Mouse (Mus musculus) left cerebral cortex, postnatal 25 days (tissue): ENCODE measurements around the gene Grik4. TPM values are rescaled to one million over a fixed set of nuclear protein-coding genes. Genes with fewer than 3 reads are reported as not detected.
A peak's percentile ranks its signal among the peaks of the same experiment; 100 is the strongest.

Experiments used
- DNase-seq, 2 experiments: peaks; one replicate each; pipeline ENCODE4 v3.0.0; 2022; ENCODE audit warnings: low spot score in 2 of 2, mixed read lengths in 1 of 2
- intact Hi-C: fragments of 180-260 bp; cut with DNase I; formaldehyde crosslinking; loops from one replicate; pipeline ENCODE4 v1.15.1; 2025
- total RNA-seq, 2 experiments: library from RNA; stranded (reverse); gene quantifications; 2 replicates each; pipeline ENCODE4 v1.2.3; 2021

Gene Grik4
- total RNA-seq, 2 experiments from 2014 or later = 17.7 to 18.5 TPM

GRCm38 (mm10) chr9:42550116-42550515 is 394.2 kb downstream of the Grik4 start:
- intact Hi-C loops = loop anchor here (1.0 to 10.0 kb wide), 4 partner anchors 197 to 394 kb away; partner anchors contain the start of gene Grik4

GRCm38 (mm10) chr9:42548981-42549380 is 395.3 kb downstream of the Grik4 start:
- intact Hi-C loops = loop anchor here (5.0 kb wide), 1 partner anchor 162 kb away; no protein-coding TSS in a partner anchor
- DNase-seq = peak in 1 of 2 experiments; percentile 22

More at GRCm38 (mm10) chr9:42550116-42550515, 394.2 kb downstream of the Grik4 start:
- peak; percentile 65 to 84 for DNase-seq

DNA sequence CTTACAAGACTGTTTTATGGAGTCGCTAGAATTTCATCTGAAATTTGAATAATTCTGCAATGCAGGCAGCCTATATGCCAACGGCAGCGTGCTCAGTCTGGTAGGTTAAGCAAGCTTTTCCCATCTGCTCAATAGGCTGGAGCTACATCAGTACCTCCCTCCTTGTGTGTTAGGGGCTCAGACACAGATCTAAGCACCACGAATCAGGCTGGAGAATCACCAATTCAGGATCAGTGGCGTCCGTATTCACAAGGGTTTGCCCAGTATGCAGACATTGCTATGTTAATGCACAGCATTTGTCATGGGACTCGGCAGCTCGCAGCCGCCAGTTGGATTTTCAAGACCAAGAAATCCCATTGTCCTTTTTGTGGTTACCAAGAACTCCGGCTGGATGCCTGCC is 399.8 kb downstream of the Grik4 start:
- DNase-seq = peak in 1 of 2 experiments; percentile 18
- intact Hi-C loops = no loop called here

GRCm38 (mm10) chr9:42533491-42533890 is 410.8 kb downstream of the Grik4 start:
- no peak for DNase-seq
- intact Hi-C loops = no loop called here

DNA sequence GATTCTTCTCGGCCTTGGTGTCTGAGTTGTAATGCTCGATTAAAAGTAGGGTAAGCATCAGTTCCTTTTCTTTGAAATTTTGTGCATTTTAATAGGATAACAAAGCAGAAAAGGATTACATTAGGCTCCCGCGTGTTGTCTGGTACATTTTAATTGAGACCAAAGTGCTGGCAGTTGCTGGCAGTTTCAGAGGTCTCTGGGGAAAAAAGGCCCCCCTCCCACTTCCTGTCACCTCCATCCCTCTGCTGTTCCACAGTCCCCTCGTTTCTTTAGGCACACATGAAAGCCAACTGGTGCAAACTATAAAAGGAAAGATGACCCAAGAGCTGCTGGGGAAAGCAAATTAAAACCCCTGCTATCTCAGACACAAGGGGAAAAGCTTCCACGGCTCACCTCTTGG is 411.3 kb downstream of the Grik4 start:
- intact Hi-C loops = no loop called here

DNA sequence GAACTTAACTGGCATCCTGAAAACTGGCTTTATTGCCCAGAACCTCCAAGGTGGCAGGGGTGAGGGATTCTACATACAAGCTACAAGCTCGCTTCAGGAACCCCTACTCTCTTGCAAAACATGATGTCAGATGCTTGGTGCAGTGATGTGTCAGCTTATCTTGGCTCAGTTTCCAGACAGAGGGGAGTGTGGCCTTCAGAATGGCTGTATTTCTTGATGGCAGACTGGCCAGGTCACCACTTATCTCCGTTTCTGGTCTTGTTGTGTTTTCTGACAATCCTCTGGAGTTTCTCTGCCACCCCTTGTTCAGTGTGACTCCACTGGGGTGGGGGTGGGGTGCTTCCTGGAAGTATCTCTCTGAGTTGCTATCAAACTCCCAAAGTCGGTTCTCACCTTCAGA is 412.3 kb downstream of the Grik4 start:
- no peak for DNase-seq
- intact Hi-C loops = no loop called here

More for the DNA sequence above, 411.3 kb downstream of the Grik4 start:
- no peak for DNase-seq

DNA sequence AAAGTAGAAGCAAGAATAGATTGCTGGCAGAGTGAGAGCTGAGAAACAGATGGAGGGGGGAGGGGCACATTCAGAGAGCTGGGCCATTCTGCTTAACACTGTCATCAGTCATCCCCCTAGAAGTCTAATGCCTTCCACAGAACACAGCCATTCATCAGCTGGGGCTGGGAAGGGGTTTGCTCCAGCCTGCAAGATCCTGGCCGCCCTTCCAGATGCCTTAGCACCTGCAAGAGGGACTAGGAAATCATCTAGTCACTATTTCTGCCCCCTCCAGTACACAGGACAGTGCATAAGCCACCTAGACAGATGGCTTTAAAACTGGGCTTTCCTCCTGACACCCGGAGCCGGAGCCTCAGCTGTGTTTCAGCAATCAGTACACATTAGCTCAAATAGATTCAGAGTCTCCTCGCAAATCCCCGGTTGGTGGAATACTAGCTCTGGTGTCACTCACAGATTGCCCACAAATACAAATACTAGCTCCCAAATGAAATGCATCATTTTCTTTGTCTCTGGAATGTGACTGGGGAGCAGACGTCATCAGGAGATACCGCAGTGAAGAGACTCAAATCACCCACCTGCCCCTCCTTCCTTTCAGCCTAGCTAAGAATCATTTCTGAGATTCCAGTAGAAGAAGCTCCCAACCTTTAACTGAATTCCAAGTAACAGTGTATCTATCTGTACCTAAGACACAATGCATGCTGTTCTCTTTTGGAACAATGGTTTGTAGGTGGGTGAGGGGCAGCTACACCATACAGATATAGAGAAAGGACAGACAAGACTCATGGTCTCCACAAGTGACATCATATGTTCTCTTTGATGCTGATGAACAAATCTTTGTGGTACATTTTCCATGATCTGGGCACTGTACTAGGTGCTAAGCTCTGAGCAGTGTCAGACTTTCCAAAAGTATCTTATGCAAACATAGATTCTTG is 413.8 kb downstream of the Grik4 start:
- intact Hi-C loops = no loop called here
- DNase-seq = peak; percentile 43 to 66

GRCm38 (mm10) chr9:42520587-42521084 is 423.7 kb downstream of the Grik4 start:
- intact Hi-C loops = no loop called here
- DNase-seq = peak; percentile 35 to 59

DNA sequence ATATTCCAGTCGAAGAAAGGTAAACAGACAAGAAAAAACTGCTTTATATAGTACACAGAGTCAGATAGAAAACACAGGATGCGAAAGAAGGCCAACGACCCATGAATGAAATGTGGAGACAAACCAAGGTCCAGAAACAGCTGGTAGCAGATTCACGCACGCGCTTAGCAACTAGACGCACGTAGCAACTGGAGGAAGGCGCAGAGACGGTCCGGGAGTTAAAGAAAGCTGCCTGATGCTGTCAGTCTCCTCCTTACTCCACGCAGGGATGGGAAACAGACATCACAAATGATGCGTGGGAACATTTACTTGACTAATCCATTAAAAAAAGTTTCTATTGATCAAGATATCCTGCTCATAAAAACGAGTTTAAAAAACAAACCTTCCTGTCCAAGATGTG is 426.1 kb downstream of the Grik4 start:
- DNase-seq = no peak
- intact Hi-C loops = no loop called here

DNA sequence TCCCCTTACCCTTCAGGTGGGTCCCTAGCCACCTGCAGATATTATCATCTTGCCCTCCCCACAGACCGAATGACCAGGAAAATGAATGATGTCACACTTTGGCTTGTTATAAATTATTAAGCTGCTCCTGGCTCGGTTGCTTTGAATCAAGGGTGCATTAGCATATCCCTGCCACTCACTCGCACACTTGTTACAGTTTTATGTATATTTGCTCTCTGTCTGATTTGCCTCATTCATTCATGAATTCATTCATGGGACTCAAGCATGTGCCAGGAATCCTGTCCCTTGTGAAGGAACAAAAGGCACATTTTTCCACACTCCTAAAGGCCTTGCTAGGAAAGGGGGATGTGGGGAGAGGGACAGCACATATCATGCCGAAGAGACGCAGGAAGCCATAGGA is 431.1 kb downstream of the Grik4 start:
- DNase-seq = no peak
- intact Hi-C loops = no loop called here

DNA sequence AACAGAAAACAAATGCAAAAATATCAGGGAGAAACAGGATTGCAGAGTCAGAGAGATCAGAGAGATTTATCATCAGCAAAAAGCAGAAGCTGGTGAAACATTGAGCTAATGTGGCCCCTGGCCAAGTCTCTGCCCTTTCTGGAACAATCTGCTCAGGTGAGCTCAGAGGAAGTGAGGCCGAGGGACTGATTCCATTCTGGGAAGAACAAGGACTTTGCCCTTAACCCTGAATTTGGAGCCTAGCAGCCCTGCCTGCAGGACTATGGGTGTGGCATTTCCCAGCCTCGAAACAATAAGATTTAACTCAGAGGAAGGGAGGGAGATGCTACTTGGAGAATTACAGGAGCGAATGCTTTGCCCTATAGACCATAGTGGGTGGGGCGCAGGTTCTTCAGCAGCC is 432.0 kb downstream of the Grik4 start:
- no peak for DNase-seq
- intact Hi-C loops = no loop called here

DNA sequence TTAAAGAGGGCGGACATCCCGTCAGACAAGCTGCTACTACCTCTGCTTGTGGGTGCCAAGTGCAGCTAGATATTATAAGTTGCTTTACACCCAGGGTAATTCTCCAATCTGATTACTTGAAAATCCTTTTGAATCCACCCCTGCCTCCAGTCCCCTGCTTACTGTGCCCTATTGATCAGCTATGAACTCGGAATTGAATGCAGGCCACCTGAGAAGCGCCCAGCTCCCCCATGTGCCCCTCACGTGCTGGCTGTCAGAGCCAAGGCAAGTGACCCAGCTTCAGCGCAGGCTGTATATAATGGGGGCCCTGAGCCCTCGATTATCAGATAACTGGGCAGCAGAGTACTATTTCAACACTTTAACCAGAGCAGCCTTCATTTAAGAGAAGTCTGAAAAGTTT is 436.1 kb downstream of the Grik4 start:
- no peak for DNase-seq
- intact Hi-C loops = no loop called here

DNA sequence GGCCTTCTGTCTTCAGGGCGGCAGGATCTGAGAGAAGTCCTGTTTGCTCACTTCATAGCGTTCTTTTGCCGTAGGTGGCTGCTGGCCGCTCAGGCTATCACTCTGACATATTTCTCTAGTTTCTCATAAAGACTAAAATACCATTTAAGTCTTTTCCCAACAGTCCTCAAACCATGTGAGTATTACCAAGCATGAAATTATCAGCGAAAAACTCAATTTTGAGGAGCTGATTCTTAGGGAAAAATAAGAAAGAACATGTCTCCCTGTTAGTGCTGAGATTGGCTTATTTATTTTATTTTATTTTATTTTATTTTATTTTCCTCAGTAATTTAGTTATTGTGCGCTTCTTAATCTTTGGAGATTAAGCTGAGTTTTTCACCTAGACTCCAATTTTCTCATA is 436.6 kb downstream of the Grik4 start, which contains the start of gene Tbcel:
Gene Tbcel, minus strand, starts transcription at position 101 of the 400 bp plus-strand sequence.
- no peak for DNase-seq
- intact Hi-C loops = no loop called here

GRCm38 (mm10) chr9:42507022-42507421 is 437.3 kb downstream of the Grik4 start:
- DNase-seq = no peak
- intact Hi-C loops = no loop called here

GRCm38 (mm10) chr9:42504971-42505510 is 439.3 kb downstream of the Grik4 start:
- intact Hi-C loops = no loop called here
- DNase-seq = no peak

GRCm38 (mm10) chr9:42504559-42504958 is 439.7 kb downstream of the Grik4 start:
- intact Hi-C loops = no loop called here
- DNase-seq = no peak

DNA sequence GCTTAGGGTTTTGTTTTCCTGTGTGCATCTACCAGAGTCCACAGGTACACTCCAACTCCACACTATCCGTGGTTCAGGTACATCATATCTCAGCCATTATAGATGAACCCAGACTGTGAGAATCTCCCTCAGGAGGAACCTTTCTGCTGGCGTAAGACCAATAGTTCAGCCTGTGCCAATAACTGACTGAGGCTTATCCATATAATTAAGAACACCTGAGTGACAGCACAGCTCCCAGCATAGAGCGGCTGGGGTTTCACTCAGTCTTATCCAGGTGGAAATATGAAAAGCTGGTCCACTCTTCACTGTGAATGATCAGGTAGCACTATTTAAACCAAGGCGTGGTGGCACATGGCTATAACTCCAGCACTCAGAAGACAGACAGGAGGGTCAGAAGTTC is 440.6 kb downstream of the Grik4 start:
- intact Hi-C loops = no loop called here
- no peak for DNase-seq

DNA sequence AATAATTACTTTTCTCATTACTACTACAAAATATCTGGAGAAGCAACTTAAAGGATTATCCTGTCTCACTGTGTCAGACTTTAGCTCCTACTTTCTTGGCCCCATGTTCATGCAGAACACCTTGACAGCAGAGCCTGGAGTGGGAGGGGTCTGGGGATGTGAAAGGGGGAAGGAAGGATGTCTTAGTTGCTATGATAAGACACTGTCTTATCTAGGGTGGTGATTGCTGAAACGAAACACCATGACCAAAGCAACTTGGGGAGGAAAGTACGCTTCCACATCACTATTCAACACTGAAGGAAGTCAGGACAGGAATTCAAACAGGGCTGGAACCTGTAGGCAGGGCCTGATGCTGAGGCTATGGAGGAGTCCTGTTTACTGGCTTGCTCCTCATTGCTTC is 448.0 kb downstream of the Grik4 start:
- DNase-seq = no peak
- intact Hi-C loops = no loop called here

- intact Hi-C loops = no loop called here
- peak; percentile 52 to 89 for DNase-seq
Observed at GRCm38 (mm10) chr9:42491780-42492179, 452.5 kb downstream of the Grik4 start.

DNA sequence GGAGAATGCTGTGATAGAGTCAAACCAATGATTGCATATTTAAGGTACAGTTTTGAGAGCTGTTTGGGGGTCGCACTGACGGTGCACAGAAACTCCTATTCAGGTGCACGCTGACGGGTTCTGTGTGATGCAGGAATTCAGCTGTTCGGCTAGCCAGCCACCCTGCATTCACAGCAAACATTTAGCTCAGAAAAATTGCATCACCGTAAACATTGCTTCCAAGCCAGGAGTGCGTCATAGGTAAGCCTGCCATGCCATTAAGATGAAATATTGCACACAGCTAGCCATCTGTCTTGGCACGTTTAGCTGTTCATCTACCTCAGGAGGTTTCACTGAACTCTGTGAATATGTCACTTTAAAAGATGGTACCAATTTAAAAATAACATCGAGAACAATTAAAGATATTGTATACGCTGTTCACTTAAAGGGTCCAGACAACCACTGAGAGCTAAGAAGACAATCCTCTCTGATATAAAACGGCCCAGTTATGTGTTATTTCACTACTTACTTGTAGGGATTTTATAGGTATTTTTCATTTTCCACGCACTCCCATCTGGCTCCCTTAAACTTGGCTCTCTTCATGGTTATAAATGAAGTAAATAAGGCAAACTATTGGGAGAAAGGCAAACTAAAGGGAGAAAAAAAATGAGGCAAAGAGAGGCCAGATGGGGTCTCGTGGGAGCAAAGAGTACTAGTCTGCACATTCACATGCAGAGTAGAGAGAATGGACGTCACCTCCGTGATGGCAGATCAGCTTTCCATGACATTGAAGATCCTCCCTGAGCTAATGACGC is 453.5 kb downstream of the Grik4 start:
- DNase-seq = peak in 1 of 2 experiments; percentile 37
- intact Hi-C loops = no loop called here
